Mouse (Mus musculus): ENCODE results near the gene Dcps. TPM values are rescaled to one million over a fixed set of nuclear protein-coding genes. Genes with fewer than 3 reads are reported as not detected.

Gene Dcps
- polyA plus RNA-seq, 1 experiment from 2014 or later, result 93.1 TPM

GRCm38 (mm10) chr9:35128564-35128963 is 47.3 kb downstream of the Dcps start:
- no peak overlapping the region for H3K9ac ChIP-seq (ENCODE audit: low read depth, low read length)
- 88% methylated on average over 3 of the region's 3 CpGs for WGBS
- no peaks in the 10 kb centered on the region for H3K9me3 ChIP-seq (ENCODE audit: control insufficient read depth, low read length)
- H3K27ac ChIP-seq (ENCODE audit: low read depth, low read length), result no peak overlapping the region
- no peak for ATAC-seq (ENCODE audit: low FRiP score, low TSS enrichment)
- no peaks in the 10 kb centered on the region for H3K4me1 ChIP-seq (ENCODE audit: control insufficient read depth, insufficient read depth, low read length)
- H3K36me3 ChIP-seq (ENCODE audit: control insufficient read depth, insufficient read depth, low read length), result peaks cover 38% of the 10 kb centered on the region
- no peaks in the 10 kb centered on the region for H3K27me3 ChIP-seq (ENCODE audit: control insufficient read depth, insufficient read depth, low read length)
- H3K4me3 ChIP-seq (ENCODE audit: low read length), result no peak overlapping the region
- H3K4me2 ChIP-seq (replicated peaks; ENCODE audit: low read depth, low read length), result no peak overlapping the region

GRCm38 (mm10) chr9:35127561-35127960 is 48.3 kb downstream of the Dcps start:
- Histone ChIP-seq H3K4me3 (ENCODE audit: low read length) (no peak overlapping the region), H3K36me3 (ENCODE audit: control insufficient read depth, insufficient read depth, low read length) (peaks cover 46% of the 10 kb centered on the region), H3K4me1 (ENCODE audit: control insufficient read depth, insufficient read depth, low read length) (no peaks in the 10 kb centered on the region), H3K9ac (ENCODE audit: low read depth, low read length) (no peak overlapping the region), H3K9me3 (ENCODE audit: control insufficient read depth, low read length) (no peaks in the 10 kb centered on the region), H3K4me2 (replicated peaks; ENCODE audit: low read depth, low read length) (no peak overlapping the region), H3K27ac (ENCODE audit: low read depth, low read length) (no peak overlapping the region), H3K27me3 (ENCODE audit: control insufficient read depth, insufficient read depth, low read length) (no peaks in the 10 kb centered on the region)
- 94% methylated on average over 5 of the region's 5 CpGs for whole genome bisulfite sequencing
- no peak for ATAC-seq (ENCODE audit: low FRiP score, low TSS enrichment)

- H3K27ac ChIP-seq (ENCODE audit: low read depth, low read length), result no peak overlapping the region
- H3K4me1 ChIP-seq (ENCODE audit: control insufficient read depth, insufficient read depth, low read length), result no peaks in the 10 kb centered on the region
- no peak overlapping the region for H3K4me2 ChIP-seq (replicated peaks; ENCODE audit: low read depth, low read length)
- peaks cover 49% of the 10 kb centered on the region for H3K36me3 ChIP-seq (ENCODE audit: control insufficient read depth, insufficient read depth, low read length)
- H3K4me3 ChIP-seq (ENCODE audit: low read length), result no peak overlapping the region
- no peak for ATAC-seq (ENCODE audit: low FRiP score, low TSS enrichment)
- no peaks in the 10 kb centered on the region for H3K9me3 ChIP-seq (ENCODE audit: control insufficient read depth, low read length)
- WGBS, result 77% methylated on average over 6 of the region's 6 CpGs
- H3K9ac ChIP-seq (ENCODE audit: low read depth, low read length), result no peak overlapping the region
- H3K27me3 ChIP-seq (ENCODE audit: control insufficient read depth, insufficient read depth, low read length), result no peaks in the 10 kb centered on the region
Observed at GRCm38 (mm10) chr9:35127147-35127546, 48.7 kb downstream of the Dcps start.

GRCm38 (mm10) chr9:35124678-35124955 is 51.2 kb downstream of the Dcps start:
- no peak for ATAC-seq (ENCODE audit: low FRiP score, low TSS enrichment)
- Histone ChIP-seq H3K9ac (ENCODE audit: low read depth, low read length) (no peak overlapping the region), H3K4me2 (replicated peaks; ENCODE audit: low read depth, low read length) (no peak overlapping the region), H3K4me3 (ENCODE audit: low read length) (no peak overlapping the region), H3K27me3 (ENCODE audit: control insufficient read depth, insufficient read depth, low read length) (no peaks in the 10 kb centered on the region), H3K4me1 (ENCODE audit: control insufficient read depth, insufficient read depth, low read length) (no peaks in the 10 kb centered on the region), H3K36me3 (ENCODE audit: control insufficient read depth, insufficient read depth, low read length) (peaks cover 49% of the 10 kb centered on the region), H3K27ac (ENCODE audit: low read depth, low read length) (no peak overlapping the region), H3K9me3 (ENCODE audit: control insufficient read depth, low read length) (no peaks in the 10 kb centered on the region)
- WGBS, result 95% methylated on average over 8 of the region's 8 CpGs

GRCm38 (mm10) chr9:35123804-35124677 is 51.8 kb downstream of the Dcps start:
- ATAC-seq (ENCODE audit: low FRiP score, low TSS enrichment), result no peak
- H3K36me3 ChIP-seq (ENCODE audit: control insufficient read depth, insufficient read depth, low read length), result peaks cover 46% of the 10 kb centered on the region
- no peak overlapping the region for H3K4me2 ChIP-seq (replicated peaks; ENCODE audit: low read depth, low read length)
- H3K4me3 ChIP-seq (ENCODE audit: low read length), result no peak overlapping the region
- H3K4me1 ChIP-seq (ENCODE audit: control insufficient read depth, insufficient read depth, low read length), result no peaks in the 10 kb centered on the region
- no peak overlapping the region for H3K9ac ChIP-seq (ENCODE audit: low read depth, low read length)
- no peak overlapping the region for H3K27ac ChIP-seq (ENCODE audit: low read depth, low read length)
- no peaks in the 10 kb centered on the region for H3K27me3 ChIP-seq (ENCODE audit: control insufficient read depth, insufficient read depth, low read length)
- H3K9me3 ChIP-seq (ENCODE audit: control insufficient read depth, low read length), result no peaks in the 10 kb centered on the region
- 82% methylated on average over 11 of the region's 11 CpGs for WGBS

DNA sequence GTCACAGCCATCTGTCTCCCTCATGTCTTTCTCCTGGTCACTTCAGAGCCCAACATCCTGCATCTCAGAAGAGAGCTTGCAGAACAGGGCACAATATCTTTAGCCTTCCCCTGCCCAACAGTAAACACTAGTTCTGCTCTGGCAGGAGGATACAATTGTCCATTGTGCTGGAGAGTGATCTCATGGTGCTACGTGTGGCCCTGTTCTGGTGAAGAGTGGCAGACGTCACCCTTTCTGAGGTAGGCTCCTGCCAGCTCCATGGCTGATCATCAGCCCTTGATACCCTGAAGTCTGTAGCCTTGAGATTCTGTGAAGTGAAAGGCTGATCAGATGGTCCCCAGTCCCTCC is 52.4 kb downstream of the Dcps start:
- no peak for ATAC-seq (ENCODE audit: low FRiP score, low TSS enrichment)
- no peak overlapping the region for H3K4me2 ChIP-seq (replicated peaks; ENCODE audit: low read depth, low read length)
- no peak overlapping the region for H3K9ac ChIP-seq (ENCODE audit: low read depth, low read length)
- H3K9me3 ChIP-seq (ENCODE audit: control insufficient read depth, low read length), result no peaks in the 10 kb centered on the region
- WGBS, result 86% methylated on average over 2 of the region's 2 CpGs
- no peak overlapping the region for H3K27ac ChIP-seq (ENCODE audit: low read depth, low read length)
- H3K36me3 ChIP-seq (ENCODE audit: control insufficient read depth, insufficient read depth, low read length), result peaks cover 39% of the 10 kb centered on the region
- no peaks in the 10 kb centered on the region for H3K4me1 ChIP-seq (ENCODE audit: control insufficient read depth, insufficient read depth, low read length)
- no peak overlapping the region for H3K4me3 ChIP-seq (ENCODE audit: low read length)
- H3K27me3 ChIP-seq (ENCODE audit: control insufficient read depth, insufficient read depth, low read length), result no peaks in the 10 kb centered on the region

DNA sequence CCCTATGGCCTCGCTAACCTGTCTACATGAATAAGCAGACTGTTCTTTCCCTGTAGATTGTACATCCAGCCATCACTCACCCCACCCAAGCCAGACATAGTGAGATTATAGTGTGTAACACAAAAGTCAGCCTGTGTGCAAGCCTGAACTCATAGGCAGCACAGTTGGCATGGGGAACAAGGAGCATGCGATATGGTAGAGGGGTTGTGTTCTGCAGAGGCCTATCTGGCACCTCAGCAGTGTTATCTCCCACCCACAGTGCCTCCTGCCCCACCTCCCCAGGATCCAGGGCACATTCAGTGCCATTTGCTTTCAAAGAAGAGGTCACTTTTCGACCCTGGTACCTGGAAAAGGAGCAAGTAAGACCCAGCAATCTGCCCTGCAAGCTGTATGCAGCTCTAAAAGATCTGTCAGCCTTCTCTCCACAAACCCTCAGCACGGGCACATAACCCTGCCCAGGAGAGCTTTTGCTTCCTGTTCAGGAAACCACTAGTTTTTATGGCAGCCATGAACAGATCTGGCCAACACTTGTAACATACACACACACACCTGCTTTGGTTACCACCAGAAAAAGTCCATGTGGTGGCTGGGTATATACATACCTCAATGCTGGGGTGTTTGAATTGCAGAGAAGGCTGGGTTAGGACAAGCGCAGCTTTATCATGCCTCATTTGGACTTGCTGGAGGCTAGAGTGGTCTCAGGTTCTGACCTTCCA is 53.2 kb downstream of the Dcps start:
- WGBS, result 83% methylated on average over 5 of the region's 5 CpGs
- ATAC-seq (ENCODE audit: low FRiP score, low TSS enrichment), result no peak
- Histone ChIP-seq H3K4me3 (ENCODE audit: low read length) (no peak overlapping the region), H3K27ac (ENCODE audit: low read depth, low read length) (no peak overlapping the region), H3K36me3 (ENCODE audit: control insufficient read depth, insufficient read depth, low read length) (peaks cover 38% of the 10 kb centered on the region), H3K4me1 (ENCODE audit: control insufficient read depth, insufficient read depth, low read length) (peaks cover 5% of the 10 kb centered on the region; the same call in 1 of the 2 replicates), H3K27me3 (ENCODE audit: control insufficient read depth, insufficient read depth, low read length) (no peaks in the 10 kb centered on the region), H3K9ac (ENCODE audit: low read depth, low read length) (no peak overlapping the region), H3K9me3 (ENCODE audit: control insufficient read depth, low read length) (no peaks in the 10 kb centered on the region), H3K4me2 (replicated peaks; ENCODE audit: low read depth, low read length) (no peak overlapping the region)

GRCm38 (mm10) chr9:35119168-35119567 is 56.7 kb downstream of the Dcps start, which contains the start of gene St3gal4:
St3gal4 (minus strand) TSS chr9:35119268.
- H3K4me3 ChIP-seq (ENCODE audit: low read length), result no peak within 1 kb of the TSS
- H3K27me3 ChIP-seq (ENCODE audit: control insufficient read depth, insufficient read depth, low read length), result no peaks in the 10 kb centered on the region
- 85% methylated on average over 6 of the region's 6 CpGs for WGBS
- H3K9me3 ChIP-seq (ENCODE audit: control insufficient read depth, low read length), result no peaks in the 10 kb centered on the region
- H3K27ac ChIP-seq (ENCODE audit: low read depth, low read length), result no peak within 1 kb of the TSS
- no peak for ATAC-seq (ENCODE audit: low FRiP score, low TSS enrichment)
- no peak within 1 kb of the TSS for H3K9ac ChIP-seq (ENCODE audit: low read depth, low read length)
- H3K4me2 ChIP-seq (replicated peaks; ENCODE audit: low read depth, low read length), result no peak within 1 kb of the TSS
- H3K4me1 ChIP-seq (ENCODE audit: control insufficient read depth, insufficient read depth, low read length), result peaks cover 15% of the 10 kb centered on the region
- H3K36me3 ChIP-seq (ENCODE audit: control insufficient read depth, insufficient read depth, low read length), result peaks cover 14% of the 10 kb centered on the region; the same call in 1 of the 2 replicates

DNA sequence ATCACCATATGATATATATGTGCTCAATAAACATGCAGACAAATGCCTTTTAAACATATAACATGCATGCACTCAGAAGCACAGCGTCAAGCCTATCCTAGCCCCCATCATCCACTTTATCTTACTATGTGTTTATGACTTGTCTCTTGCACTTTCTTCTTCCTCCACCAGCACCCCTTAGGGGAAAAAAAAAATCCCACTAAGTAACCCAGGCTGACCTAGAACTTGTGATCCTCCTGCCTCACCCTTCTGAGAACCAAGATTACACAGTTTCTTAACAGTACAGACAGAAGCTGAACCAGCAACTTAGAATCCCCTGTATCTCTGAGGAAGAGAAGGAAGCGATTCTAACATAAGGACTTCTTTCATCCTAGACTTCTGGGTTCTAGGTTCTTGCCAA is 57.3 kb downstream of the Dcps start:
- 89% methylated on average over 2 of the region's 2 CpGs for WGBS
- no peak for ATAC-seq (ENCODE audit: low FRiP score, low TSS enrichment)
- H3K9ac ChIP-seq (ENCODE audit: low read depth, low read length), result no peak overlapping the region
- peaks cover 15% of the 10 kb centered on the region for H3K4me1 ChIP-seq (ENCODE audit: control insufficient read depth, insufficient read depth, low read length)
- no peak overlapping the region for H3K27ac ChIP-seq (ENCODE audit: low read depth, low read length)
- no peaks in the 10 kb centered on the region for H3K9me3 ChIP-seq (ENCODE audit: control insufficient read depth, low read length)
- no peak overlapping the region for H3K4me2 ChIP-seq (replicated peaks; ENCODE audit: low read depth, low read length)
- H3K36me3 ChIP-seq (ENCODE audit: control insufficient read depth, insufficient read depth, low read length), result peaks cover 10% of the 10 kb centered on the region; the same call in 1 of the 2 replicates
- no peak overlapping the region for H3K4me3 ChIP-seq (ENCODE audit: low read length)
- no peaks in the 10 kb centered on the region for H3K27me3 ChIP-seq (ENCODE audit: control insufficient read depth, insufficient read depth, low read length)

Data from kidney, embryonic 14.5 days (tissue).